Mouse (Mus musculus): ENCODE data around the gene Map1a.

GRCm38 (mm10) chr2:121357961-121358360 is 68.6 kb downstream of the Map1a start:
- no peak for TF ChIP-seq CTCF (IDR thresholded peaks at IDR 0.05)
- no peak for TF ChIP-seq EP300 (IDR thresholded peaks at IDR 0.05; ENCODE audit: insufficient read depth, low read depth, low read length)
